Mouse (Mus musculus) small intestine, adult 2 months (tissue): ENCODE measurements at regions not wholly inside any gene's neighbourhood (a gene's known extent, or its start where the extent isn't known, plus 50 kb on each side); places are given as distances from the start of the nearest gene placed in this dataset.

Experiments
- CTCF ChIP-seq: fragments of 200-500 bp; IDR thresholded peaks from 2 replicates; pipeline ENCODE4 v1.5.1; 2012; ENCODE audit warnings: low read depth, mild to moderate bottlenecking, control low read depth, inconsistent platforms, low read length, moderate library complexity, mixed read lengths; ENCODE audit not compliant: insufficient replicate concordance, insufficient read length; ENCODE audit errors: extremely low read depth
- POLR2A ChIP-seq: fragments of 200-500 bp; IDR thresholded peaks from 2 replicates; pipeline ENCODE4 v1.6.1; 2012; ENCODE audit warnings: low read depth, mild to moderate bottlenecking, control low read depth, inconsistent platforms, low read length, moderate library complexity

- no peak for TF ChIP-seq CTCF
- no peak for TF ChIP-seq POLR2A
Observed at GRCm38 (mm10) chr7:136742171-136742570, 152.2 kb upstream of the Mgmt start.
